Mouse (Mus musculus) R1 (cell line): Measurements from ENCODE around the gene Srrm3.
A peak's percentile ranks its signal among the peaks of the same experiment; 100 is the strongest.

Source experiments
- DNase-seq: peaks from one replicate; pipeline ENCODE4 v3.0.0-alpha.2; 2018; ENCODE audit warnings: low read depth, low spot score

Gene Srrm3

DNA sequence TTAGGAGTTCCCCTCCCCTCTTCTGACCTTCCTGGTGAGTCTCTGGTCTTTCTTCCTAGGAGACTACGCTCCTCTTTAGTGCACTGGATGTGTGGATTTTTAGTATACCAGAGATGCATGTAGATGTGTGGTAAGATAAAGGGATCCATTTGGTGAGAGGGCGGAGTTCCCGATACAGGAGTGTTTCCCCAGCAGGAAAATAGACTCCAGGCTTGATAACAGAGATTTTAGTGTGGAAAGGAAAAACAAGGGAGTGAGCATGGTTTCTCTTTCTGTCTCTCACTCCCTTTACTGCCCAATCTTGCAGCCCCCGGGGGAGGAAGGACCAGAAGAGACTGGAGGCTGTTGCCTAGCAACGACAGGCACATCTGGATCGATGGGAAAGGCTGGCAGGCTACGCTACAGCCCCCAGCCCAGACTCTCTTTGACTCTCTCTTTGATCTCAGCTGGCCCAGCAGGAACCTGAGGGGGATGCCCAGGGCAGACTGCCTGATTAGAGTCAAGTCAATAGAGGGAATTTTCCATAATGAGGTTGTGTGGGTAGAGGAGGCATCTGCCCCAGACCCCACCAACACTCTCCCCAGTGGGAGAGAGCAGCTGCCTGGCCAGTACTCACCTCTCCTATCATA is 15.7 kb downstream of the Srrm3 start:
- DNase-seq = no peak

DNA sequence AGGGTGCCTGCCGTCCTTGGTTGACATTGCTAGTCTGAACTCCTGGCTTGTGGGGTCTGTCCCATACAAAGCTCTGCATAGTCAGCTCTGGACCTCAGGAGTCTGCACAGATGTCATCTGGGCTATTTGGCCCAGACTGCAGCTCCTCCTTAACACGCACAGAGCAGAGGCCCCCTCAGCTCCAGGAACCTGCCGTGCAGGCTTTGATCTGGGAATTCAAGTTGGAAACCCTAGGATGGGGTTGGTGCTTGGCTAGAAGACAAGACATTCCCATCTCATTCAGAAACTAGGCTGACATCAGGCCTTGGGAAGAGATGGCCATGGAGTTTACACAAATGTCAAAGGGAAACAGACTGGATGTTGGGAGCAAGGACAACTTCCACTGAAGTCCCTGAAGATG is 17.8 kb downstream of the Srrm3 start:
- no peak for DNase-seq

DNA sequence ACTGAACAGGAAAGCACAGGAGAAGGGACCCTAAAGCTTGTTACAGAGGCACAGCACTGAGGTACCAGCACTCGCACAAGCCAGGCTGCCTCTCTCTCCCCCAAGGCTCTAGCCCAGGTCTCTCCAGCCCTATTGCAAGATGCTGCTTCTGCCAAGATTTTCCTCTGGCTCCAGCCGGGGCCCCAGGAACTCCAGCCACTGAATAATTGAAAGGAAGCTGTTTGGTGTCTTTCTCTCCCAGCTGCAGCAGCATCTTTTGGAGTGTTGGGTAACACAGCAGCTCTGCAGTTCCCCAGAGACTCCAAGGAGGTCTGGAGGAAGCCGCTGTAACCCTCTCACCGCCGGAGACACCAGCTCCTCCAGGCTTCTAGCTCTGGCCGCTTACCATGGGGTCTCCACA is 19.5 kb downstream of the Srrm3 start:
- no peak for DNase-seq

DNA sequence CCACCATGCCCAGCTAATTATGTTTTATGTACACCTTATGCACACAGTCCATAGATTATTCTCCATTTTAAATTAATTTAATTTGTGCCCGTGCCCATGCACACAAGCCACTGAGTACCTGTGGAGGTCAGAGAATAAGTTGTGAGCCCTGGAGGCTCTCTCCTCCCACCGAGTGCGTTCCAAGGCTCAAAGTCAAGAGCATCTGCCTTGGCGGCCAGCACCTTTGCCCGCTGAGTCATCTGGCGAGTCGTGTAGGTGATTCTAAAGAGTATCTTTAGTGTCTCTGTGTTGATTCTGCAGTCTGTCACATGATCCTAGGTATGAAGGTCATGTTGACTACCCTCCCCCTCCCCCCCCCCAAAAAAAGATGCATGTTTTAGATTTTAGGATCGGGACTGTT is 22.7 kb downstream of the Srrm3 start:
- no peak for DNase-seq

DNA sequence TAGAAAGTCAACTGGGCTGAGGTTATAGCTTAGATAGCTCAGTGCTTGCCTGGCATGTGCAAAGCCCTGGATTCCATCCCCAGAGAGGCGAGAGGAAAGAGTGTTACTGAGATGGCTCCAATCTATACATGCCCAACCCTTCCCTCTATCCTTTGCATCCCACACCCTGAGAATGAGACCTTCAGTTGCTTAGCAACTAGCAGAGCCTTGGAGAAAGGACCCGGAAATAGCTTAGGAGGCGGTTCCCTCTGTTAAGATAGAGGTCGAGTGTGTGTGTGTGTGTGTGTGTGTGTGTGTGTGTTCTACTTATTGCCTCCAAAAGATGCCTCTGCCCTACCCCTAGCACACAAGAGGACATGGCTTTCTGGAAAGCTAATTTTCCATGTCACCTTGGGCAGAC is 26.0 kb downstream of the Srrm3 start:
- DNase-seq = peak; percentile 94

DNA sequence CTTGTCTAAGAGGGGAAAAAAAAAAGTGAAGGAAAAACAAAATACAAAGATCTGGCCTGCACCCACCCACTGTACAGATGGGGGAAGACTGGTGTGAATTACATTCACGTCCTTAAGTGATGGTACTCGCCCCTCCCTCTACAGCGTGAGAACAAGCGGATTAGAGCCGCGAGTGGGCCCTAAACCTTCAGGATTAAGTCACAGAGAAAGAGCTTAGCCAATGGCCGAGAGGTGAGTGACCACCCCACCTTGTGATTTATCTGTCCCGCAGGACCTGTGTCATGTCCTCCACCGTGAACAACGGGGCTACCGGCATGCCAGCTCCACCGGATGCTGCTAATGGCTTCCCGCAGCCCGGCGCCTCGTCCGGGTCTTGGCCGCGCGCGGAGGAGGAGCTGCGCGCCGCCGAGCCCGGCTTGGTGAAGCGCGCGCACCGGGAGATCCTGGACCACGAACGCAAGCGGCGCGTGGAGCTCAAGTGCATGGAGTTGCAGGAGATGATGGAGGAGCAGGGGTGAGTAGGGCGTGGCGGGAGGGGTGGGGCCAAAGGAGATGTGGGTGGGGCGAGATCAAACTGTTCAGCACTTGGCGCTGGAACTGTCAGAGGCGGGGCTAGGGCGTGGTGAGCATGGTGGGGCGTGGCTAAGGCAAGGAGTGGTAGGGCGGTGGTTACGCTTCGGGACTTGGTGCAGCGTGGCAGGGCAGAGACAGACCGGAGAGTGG is 28.2 kb downstream of the Srrm3 start:
- DNase-seq = peak; percentile 98

DNA sequence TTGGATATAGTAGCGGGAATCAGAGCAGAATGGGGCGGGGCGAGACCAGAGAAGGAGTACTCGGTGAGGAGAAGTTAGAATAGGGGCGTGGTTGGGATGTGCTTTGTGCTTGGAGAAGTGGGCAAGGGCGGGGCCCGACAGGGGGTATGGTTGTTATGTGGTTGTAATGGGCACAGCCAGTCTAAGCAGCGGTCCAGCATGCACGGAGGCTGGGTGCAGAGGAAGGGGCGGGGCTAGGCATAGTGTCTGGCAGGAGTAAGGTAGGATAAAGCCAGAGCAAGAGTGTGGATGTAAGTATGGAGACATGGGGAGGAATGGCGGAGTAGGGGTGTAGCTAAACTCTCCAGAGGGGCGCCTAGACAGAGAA is 28.8 kb downstream of the Srrm3 start:
- DNase-seq = no peak

DNA sequence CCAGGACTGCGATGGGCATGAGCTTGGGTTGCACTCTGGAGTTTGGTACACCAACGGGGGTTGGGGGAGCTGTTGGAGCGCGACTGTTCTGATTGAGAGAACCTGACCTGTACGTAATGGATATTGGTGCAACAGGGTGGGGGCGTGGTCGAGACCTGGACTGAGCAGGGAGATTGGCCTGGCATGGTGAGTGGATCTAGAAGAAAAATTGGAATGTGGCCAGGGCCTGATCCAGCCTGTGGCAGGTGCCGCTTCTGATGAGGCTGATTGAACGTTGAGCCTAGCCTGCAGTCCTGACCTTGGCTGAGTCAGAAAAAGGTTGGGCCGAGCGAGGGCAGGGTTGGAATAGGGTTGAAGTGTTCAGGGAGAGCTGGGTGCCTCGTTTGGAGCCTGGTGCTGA is 29.3 kb downstream of the Srrm3 start:
- DNase-seq = peak; percentile 50

DNA sequence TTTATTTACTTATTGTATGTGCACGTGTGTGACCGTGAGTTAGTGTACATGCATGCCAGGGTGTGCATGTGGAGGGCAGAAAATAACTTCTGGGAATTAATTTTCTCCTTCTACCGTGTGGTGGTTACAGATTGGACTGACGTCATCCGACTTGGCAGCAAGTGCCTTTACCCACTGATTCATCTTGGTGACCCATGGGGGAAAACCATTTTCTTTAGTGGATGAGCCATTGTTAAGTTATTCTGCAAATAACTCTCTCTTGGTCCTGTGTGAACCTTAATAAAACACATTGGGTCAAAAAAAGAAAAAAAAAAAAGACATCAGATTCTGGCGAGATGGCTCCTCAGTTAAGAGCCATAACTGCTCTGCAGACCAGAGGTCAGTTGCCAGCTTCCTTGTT is 35.0 kb downstream of the Srrm3 start:
- DNase-seq = no peak

DNA sequence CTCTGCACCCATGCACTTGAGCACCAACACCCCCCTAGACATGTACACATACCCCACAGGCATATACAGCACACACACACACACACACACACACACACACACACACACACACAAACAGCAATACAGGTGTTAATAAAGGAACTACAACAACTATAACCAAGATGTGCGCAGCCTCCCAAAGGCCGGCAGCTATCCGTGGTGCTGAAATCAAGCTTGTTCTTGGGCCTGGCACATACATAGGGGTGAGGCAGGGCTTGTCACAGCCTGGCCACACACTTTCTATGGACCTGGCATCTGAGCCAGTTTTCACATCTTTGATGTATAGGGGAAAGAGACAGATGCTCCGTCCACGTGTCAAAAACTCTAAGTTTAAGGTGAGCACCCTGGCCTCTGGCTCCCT is 36.7 kb downstream of the Srrm3 start:
- peak; percentile 60 for DNase-seq

DNA sequence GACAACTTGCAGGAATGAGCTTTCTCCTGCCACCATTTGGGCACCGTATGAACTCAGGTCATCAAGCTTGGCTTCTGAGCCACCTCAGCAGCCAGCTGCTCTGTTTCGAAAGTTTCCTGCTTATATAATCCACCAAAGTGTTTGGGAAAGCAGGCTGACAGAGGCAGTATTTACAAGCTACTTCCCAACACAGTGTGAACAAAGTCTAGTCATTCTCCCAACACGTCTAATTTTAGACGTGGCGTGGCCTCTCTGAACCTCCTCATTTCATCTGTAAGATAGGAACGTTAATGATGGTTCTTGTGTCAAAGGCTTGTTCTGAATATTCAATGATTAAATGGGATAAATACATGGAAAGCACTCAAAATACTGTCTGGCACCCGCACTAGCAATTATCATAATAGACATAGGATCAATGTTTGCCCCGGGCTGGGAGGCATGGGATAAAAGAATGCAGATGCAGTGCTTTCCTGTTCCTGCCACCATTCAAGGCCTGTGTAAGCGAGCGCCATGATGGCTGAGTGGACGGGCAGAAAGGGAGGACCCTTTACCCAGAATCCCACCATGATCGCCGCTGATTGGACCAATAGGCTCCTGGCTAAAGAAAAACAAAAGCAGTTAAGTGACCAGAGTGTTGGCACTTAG is 39.1 kb downstream of the Srrm3 start:
- no peak for DNase-seq

DNA sequence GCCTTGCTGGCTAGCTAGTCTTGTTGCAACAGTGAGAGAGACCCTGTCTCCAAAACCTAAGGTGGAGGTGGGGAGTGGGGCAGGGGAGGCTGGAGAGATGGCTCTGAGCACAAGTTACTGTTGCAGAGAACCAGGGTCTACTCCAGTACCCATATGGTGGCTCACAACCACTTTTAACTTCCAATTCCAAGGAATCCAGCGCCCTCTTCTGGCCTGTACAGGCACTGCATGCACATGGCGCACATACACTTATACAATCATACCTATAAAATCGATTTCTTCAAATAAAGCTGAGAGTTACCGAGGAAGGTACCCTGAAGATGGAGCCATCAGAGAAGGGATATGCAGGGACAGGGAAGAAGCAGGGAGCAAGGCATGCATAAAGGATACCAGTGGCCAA is 40.8 kb downstream of the Srrm3 start:
- DNase-seq = peak; percentile 73

DNA sequence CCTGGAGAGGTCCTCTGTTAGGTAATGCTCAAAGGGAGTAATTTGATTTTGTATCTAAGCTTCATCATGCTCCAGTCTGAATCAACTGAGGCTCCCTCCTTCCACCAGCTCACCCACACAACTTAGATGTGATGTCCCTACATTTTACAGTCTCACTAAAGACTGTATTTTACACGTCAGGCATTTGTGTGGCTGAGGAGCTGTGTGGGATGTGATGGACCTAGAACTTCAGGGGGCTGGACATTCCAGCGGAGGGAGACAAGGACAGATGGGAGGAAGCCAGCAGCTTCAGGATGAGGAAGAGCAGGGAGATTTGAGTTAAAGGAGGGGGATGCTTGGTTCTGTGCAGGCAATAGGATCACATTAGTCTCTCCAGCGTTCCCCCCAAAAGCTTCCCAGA is 41.2 kb downstream of the Srrm3 start:
- no peak for DNase-seq

DNA sequence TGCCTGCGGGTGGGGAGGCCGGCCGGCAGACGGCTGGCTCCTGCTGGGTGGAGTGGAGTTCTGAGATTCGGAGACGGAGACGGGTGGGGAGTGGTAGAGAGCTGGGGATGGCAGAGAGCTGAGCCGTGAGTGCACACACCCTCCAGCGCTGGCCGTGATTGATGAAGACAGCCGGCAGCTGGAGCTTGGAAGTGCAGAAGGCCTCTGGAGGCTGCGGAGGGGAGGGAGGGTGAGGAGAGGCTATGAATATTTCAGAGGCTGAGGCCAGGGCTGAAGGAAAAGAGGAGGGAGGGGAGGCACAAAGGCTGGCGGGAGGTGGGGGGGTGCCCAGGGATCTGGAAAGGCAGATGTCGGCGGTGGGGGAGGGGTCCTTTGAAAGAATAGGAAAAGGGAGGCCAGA is 44.3 kb downstream of the Srrm3 start:
- peak; percentile 67 for DNase-seq

DNA sequence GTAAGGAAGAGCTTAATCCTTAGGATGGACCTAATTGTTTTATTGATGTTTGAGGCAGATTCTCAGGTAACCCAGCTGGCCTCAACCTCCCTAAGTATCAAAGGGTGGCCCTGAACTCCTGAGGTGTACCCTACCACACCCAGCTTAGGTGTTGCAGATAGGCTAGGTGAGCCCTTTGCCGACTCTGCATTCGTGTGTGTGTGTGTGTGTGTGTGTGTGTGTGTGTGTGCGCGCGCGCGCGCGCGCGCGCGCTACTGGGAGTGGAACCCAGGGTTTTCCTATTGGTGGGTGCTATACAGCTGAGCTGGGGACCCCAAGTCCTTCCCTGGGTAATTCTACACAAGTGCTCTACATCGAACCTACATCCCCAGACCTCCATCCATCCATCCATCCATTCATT is 44.8 kb downstream of the Srrm3 start:
- DNase-seq = no peak

DNA sequence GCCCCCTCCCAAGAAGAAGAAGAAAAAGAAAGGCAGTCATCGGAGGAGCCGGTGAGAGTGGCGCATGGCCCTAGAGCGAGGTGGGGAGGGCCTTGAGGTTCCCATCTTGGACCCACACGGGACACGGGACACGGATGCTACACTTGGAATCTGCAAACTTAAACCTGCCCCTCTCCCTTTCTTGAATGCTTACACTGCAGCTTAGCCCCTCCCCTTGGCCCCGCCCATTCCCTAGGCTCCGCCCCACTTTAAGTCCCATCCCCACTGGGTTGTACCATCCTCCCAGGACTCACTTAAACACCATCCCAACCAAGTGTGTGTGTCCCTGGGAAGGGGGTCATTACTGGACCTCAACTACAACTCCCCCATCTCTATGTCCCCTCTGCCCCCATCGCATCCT is 45.7 kb downstream of the Srrm3 start:
- peak; percentile 84 for DNase-seq

DNA sequence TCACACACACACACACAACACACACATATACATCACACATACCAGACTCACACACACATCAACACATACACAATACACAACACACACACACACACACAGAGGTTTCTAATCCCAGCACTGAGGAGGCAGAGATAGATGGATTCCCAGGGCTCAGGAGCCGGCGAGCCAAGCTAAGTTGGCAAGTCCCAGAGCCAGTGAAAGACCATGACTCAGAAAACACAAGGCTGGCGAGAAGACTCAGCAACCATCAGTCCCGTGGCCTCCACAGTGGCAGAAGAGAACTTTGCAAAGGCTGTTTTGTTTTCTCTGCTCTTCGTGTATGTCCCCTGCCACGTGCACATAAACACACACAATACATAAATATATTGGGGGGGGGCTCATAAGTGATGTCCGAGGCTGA is 47.0 kb downstream of the Srrm3 start:
- no peak for DNase-seq

DNA sequence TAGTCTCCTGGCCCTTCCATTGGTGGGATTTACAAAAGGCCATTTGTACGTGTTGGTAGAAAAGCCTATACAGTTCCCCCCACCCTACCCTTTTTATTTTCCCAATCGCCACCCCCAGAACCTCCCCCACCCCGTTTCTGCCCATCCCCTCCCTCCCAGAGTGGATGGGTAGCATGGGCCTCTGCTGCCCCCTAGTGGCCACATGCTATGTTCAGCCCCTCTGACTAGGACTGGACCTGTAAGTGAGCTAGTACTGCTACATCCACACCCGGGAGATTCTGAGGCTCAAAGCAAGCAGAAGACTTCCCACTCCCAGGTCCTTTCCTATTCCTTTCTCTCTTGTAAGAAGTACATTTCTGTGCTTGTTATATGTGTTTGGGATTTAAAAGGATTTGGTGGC is 48.5 kb downstream of the Srrm3 start:
- DNase-seq = peak; percentile 69

DNA sequence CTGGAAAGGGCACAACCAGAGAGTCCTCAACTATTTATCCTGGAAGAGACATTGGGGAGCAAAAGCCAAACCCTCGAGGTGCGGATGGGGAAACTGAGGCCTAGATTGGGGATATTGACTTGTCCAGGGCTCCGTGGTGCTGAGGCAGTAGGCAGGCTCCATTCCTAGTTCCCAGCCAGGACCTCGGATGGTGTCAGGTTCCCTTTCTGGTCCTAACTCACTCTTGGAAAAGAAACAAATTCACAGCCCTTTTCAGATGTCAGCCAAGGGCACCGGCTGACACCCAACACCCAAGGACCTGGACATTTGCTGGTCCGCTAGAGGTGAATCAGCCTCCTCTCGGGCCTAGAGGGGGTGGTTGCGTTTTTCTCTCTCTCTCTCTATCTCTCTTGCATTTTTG is 60.0 kb downstream of the Srrm3 start:
- no peak for DNase-seq

DNA sequence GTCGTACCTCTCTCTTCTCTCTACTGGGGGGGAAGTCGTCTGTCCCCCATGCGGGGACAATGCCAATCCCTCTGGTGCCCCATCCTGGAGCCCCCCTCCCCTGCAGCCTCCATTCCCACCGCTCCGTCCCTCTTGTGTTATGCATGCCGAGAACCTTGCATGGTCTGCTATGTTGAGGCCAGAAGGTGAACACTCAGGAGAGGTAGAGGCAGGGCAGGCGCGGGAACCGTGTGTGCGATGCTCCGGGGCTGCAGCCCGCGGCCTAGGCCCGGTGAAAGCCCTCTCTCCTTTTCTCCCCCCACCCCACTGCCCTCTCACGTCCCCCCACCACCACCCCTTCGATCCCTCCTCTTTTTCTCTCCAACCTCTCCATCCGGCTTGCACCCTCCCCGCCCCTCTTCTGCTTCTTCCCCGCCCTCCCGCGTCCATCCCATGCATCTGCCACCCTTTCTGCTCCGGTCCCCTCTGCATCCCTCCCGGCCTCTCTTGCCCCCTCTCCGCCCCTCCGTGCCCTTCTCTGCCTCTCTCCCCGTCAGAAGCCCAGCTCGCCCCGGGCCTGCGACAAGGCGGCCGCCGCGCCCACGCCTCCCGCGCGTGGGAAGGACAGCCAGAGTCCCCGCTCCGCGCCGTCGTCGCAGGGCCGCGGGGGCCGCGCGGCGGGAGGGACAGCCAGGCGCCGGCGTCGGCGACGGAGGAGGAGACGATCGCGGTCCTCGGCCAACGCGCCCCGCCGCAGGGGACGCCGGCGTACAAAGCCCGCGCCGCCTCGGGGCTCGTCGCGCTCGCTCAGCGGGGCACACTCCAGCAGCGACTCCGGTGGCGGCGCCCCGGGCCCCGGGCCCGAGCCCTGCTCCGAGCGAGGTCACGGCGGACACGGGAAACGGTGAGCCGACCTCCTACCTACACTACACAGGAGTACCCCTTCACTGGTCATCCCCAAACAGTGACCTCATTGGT is 61.2 kb downstream of the Srrm3 start:
- no peak for DNase-seq

DNA sequence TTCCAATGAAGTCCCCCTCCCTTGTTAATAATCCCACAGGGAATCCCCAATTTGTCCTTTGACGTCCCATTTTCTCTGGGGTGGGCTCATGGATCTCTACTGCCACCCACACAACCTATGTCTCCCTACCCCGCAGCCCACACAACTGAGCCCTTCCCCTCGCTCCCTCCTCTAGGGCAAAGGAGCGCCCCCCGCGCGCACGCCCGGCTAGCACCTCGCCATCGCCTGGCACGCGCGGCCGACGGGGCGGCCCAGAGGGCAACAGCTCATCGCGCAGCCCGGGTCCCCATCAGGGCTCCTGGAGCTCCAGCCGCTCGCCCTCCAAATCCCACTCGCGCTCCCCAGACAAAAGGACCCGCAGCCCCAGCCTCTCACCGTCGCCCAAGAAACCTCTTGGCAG is 62.0 kb downstream of the Srrm3 start:
- no peak for DNase-seq
